Mouse (Mus musculus) frontal cortex, postnatal 14 days (tissue): ENCODE data around the gene Adcy4.
A peak's percentile ranks its signal among the peaks of the same experiment; 100 is the strongest.

Experiments used
- DNase-seq, 2 experiments: peaks; one replicate each; pipeline ENCODE4 v3.0.0; 2022; ENCODE audit warnings: low spot score in 2 of 2

The Adcy4 gene

DNA sequence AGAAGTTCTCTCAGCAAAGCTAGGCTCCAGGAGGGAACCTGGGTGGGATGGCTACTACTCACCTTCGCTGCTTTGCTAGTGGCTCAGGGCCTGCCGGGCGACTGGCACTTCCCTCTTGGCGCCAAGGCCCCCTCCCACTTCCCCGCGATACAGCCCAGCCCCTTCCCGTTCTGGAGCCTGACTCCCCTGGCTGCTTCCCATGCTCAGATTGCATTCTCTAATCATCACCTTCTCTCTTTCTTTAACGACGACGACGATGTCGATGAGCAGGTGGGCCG, at the start of gene Adcy4:
Gene Adcy4, minus strand, starts transcription at position 138 of the 278 bp plus-strand sequence.
- DNase-seq: peak in 1 of 2 experiments; percentile 2

DNA sequence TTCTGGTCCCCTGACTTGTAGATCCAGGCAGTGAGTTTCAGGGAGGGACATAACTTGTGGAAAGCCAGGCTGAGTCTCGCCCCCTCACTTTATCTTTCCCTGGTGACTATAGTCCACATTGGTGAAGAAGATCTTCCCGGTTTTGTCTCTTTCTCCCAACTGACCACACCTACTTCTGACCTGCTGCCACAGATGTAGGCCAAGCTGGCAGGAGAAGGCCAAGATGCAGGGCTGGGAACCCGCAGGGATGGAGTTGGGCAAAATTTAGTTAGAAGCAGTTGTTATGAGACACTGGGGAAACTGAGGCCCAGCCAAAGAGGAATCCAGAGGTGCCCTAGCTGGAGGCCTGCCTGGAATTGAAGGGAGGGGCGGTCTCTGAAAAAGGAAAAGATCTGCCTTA, 49.2 kb upstream of the Adcy4 start:
- no peak for DNase-seq

DNA sequence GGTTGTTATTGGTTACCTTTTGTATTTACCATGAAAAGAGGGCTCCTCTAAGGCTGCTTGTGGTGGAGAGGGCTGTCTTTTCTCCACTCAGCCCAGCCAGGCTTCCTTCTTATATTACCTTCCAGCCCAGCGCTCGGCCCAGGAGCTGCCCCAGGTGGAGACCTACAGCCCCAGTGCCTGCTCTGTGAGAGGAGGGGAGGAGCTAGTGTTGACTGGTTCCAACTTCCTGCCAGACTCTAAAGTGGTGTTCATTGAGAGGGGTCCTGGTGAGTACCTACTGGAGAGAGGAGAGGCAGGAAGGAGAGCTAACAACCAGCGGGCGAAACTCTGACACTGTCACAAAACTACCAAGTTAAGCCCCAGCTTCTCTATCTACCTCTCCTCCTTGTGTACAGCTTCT, 46.4 kb upstream of the Adcy4 start:
- DNase-seq: no peak

DNA sequence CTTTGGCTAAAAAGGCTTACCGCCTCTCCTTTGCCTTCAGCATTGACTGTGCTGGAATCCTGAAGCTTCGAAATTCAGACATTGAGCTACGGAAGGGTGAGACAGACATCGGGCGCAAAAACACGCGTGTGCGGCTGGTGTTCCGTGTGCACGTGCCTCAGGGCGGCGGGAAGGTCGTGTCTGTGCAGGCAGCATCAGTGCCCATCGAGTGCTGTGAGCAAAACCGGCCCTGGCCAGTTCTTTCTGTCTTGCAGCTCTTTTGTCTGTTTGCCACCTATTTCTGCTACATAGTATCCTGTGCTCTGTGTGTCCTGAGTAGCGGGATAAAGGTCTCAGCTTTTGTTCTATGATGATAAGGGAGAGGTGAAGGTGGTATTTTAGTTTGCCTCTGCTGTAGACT, 46.0 kb upstream of the Adcy4 start:
- DNase-seq: no peak

DNA sequence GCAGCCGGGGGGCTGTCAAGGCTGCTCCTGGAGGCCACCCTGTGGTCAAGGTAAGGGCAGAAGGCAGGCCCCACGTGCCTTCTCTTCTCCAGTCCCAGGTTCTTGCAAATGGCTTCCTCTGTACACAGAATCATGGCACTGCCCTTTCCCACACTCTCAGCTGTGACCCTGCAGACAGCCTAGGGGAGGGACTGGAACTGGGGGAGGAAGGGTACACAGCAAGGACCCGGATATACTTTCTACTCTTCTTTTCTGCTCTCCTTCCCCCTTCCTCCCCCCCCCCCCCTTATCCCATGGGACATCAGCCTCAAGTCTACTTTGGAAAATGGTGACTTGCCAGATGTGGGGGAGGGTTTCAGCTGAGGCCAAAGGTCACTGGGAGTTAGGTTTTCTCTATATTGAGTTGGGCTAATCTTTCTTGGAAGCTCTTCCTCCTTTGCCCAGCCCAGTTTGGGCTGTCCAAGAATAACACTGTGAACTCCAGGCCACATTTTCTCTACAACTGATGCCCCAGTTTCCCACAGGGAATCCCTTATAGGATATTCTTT, 44.9 kb upstream of the Adcy4 start:
- no peak for DNase-seq

DNA sequence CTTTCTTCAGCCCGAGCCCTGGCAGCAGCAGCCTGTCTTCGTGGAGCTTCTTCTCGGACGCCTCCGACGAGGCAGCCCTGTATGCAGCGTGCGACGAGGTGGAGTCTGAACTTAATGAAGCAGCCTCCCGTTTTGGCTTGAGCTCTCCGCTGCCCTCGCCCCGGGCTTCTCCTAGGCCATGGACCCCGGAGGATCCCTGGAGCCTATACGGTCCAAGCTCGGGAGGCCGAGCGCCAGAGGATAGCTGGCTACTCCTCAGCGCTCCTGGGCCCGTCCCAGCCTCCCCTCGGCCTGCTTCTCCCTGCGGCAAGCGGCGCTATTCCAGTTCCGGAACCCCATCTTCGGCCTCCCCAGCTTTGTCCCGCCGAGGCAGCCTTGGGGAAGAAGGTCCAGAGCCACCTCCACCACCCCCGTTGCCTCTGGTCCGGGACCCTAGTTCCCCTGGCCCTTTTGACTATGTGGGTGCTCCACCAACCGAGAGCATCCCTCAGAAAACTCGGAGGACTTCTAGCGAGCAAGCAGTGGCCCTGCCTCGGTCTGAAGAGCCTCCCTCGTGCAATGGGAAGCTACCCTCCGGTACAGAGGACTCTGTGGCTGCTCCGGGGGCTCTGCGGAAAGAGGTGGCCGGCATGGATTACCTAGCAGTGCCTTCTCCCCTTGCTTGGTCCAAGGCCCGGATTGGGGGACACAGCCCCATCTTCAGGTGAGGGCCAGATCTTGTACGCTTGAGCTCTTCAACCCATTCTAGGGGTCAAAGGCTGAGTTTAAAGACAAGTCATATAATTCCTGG, 42.9 kb upstream of the Adcy4 start:
- no peak for DNase-seq

DNA sequence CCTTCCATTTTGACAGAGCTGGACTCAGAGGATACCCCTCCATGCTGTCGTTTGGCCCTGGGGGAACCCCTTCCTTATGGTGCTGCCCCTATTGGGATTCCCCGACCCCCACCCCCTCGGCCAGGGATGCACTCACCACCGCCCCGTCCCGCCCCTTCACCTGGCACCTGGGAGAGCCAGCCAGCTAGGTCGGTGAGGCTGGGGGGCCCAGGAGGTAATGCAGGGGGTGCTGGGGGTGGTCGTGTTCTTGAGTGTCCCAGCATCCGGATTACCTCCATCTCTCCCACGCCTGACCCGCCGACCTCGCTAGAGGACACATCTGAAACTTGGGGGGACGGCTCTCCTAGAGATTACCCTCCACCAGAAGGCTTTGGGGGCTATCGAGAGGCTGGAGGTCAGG, 42.2 kb upstream of the Adcy4 start:
- DNase-seq: no peak

DNA sequence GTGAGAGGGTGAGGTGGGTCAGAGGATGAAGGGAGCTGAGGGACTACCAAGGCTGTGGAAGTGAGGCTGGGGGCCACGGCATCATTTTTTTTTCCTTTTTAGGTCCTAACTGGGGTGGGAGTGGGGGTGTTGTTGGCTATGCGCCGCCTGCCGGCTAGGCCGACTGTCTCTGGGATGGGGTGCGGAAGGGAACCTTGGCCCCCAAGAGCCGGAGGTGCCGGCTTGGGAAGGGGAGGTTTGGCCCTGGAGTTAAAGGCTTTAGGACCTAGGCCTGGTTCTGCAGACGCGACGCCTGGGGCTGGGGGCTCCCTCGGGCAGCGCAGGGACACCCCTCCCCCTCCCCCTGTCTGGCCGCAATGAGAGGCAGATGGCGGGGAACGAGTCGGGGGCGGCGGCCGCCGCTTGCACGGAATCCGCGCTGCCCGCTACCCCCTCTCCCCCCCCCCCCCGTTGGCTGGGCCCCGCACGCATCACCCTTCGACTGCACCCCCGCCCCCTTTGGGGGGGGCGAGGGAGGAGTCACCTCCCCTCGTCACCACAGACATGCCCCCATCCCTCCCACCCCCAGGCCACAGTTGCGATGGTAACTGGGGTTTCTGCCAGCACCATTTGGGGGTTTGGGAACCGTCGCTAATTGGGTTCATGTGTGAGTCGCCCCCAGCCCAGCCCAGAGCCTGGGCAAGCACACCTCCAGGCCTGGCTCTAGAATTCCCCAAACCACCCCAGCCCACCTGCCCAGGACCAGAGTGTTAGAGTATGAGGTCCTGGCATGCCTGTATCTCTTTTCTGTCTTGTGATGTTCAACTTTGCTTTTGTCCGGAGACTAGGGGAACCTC, 41.5 kb upstream of the Adcy4 start:
- no peak for DNase-seq

DNA sequence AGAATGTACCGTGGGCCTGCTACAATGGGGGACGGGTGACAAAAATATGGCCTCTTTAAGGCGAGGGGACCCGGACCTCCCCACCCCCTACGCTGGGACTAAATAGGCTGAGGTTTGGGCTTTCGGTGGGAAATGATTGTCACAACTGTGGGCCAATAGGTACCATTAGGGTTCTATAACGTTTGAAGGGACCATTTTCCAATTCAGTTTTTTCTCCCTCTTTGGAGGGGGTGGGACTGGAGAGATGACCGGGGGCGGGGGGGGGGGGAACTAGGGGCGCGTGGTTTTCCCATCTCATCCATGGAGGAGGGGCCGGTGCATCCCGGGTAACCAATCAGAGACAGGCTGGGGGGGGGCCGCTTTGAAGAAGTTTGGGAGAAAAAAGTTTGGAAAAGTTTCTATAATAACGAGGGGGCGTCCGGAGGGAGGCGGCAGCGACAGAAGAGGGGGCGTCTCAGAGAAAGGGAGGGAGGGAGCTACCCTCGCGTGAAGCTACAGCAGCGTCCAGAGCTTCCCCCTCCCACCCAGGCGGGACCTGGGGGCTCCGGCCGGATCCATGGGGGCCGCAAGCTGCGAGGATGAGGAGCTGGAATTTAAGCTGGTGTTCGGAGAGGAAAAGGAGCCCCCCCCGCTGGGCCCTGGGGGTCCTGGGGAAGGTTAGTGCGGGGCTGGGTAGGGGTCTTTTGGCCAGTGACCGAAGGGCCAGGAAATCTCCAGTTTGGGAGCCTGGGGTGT, 40.8 kb upstream of the Adcy4 start:
- no peak for DNase-seq

DNA sequence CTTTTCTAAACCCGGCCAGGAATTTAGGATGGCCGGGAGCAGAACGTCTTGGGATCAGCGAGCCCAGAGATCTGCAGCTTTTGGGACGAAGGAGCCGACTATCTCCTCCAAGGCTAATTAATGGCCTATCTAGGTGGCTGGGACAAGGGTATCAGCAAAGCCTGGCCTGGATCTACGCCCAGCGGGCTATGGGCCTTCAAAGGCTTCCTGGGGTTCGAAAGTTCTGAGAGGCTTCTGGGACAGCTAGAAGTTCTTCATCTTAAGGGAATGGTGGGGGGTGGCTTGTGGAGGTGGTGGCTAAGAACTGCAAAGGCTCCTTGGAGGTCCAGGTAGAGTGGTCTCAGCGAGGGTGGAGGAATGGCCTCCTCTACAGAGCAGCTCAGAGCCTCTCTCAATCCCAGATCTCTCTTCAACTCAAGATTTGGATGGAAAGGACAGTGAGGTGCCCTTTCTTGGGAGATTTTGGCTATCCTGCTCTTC, 40.1 kb upstream of the Adcy4 start:
- no peak for DNase-seq

DNA sequence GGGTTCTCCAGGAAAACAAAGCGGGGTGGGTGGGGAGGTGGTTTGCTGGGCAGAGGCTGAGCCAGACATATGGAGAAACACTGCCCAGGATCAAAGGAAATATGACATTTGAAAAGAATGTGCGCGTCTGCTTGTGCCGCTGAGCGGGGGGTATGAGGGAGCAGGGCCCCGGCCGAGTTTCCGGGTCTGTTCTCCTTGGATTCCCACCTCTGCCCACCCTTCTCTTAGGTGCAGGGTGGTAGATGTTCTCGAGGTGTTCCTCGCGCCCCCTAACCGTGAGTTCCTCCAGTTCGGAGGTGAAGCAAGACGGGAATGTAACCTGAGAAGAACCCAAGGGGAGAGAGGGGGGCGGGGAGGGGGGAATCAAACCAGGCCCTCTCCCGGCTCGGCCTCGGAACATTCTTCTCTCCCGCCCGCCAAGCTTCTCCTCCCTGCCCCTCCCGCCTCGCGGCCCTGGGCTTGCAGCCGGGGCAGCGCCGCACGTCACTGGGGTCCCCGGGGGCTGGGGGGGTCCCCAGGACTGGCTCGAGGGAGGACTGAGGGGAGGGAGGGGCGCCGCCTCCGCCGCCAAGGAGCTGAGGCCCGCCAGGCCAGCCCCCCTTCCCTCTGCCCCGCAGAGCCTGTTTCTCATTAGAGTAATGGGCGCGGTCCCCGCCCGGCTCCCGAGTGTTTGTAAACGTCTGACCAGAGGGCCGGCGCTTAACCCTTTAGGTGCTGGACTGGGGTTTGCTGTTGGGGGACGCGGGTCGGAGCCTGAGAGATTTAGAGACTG, 39.3 kb upstream of the Adcy4 start, which contains the start of gene Nfatc4:
Gene Nfatc4, plus strand, starts transcription at position 154 of the 772 bp plus-strand sequence.
- DNase-seq: peak in 1 of 2 experiments; percentile 37

DNA sequence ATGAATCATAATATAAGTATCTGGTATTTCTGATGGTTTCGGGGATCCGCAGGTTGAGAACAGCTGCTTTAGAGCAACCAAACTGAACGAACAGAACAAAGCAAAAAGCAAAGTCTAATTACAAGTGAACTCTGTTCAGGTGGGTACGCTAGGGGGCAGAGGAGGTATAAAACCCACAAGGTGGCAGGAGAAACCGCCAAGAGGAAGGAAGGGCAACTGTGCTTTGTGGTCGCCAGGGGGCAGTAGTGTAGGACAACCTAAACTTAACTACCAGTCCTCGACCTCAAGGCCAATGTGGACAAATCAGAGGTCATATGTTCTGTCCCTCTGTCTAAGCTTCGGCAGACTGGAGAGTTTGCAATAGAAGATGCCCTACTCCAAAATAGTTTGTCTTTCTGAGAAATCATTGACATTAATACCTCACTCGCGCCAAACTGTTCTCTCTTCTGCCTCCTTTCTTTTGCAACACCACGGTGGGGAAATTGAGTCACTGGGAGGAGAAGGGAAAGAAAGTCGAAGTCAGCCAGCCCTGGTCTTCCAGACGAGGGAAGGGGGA, 38.6 kb upstream of the Adcy4 start:
- peak in 1 of 2 experiments; percentile 37 for DNase-seq

DNA sequence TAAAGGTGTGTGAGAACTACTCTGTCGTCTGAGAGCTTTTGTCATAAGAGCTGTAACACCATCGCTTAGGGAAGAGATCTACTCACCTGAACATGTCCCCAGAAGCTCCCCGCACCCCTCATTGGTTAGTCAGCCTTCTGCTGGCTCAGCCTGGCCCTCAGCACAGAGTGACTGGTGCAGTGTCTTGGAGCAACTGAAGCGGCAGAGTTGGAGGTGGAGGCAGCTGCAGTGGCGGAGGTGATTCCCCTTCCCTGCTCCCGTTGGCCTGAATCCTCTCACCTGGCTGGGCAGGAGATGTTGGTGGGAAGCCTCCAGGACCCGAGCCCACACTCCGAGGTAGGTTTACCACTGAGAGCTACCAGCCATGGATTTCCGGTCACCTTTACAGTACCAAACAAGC, 36.7 kb upstream of the Adcy4 start:
- no peak for DNase-seq

DNA sequence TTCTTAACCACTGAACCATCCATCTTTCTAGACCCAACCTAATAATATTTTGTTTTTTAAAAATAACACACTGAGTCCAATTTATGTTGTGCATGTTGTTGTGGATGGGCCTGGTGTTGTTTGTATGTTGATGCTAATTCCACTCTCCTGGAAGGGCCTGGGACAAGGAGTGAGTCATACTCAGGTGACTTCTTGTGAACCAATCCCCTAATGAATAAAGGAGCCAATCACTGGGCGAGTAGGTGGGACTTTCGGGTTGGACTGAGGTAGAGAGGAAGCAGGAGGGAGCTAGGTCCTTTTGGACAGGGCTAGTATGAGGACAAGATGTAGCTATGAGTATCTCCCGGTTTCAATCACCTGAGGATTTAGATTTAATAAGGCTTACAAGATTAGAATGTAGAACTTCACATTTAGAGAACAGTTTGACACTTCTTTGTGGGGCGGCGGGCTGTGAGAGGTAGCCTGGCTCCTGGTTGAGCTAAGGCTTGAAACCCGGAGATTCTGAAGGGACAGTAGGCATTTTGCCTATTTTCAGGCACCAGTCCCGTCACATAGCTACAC, 36.0 kb upstream of the Adcy4 start:
- no peak for DNase-seq

DNA sequence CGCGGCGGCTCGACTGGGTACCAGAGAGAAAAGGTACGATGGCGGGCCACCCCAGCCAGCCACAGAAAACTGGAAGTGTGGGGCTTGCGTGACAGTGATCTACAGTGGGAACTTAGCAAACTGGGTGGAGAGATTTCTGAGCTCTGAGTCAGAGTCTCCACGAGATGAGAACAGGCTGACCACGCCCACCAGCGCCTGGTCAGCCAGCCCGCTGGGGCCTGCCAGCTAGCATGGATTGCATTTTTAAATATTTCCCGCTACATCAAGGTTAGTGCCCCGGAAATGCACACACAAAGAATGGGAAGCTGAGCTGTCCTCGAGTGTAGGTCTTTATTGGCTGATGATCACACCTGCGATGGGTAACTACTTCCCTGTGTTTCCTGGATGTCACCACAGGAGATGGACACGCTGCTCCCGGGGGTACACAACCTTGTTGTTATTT, 31.4 kb upstream of the Adcy4 start:
- no peak for DNase-seq

DNA sequence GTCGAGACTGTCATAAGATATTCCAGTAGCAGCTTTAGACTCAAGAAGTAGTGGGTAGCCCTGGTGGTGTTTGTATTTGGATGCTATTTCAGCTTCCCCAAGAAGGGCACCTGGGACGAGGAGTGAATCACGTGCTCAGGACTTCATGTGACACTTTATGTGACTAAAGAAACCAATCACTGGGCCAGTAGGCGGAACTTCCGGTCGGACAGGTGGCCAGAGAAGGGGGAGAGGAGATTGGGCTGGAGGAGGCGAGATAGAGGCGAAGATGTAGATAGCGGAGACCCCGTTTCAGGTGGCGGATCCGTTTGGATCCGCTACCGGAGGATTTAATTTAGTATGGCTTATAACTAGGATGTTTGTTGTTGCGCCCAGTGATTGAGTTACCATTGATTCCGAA, 31.0 kb upstream of the Adcy4 start:
- no peak for DNase-seq

DNA sequence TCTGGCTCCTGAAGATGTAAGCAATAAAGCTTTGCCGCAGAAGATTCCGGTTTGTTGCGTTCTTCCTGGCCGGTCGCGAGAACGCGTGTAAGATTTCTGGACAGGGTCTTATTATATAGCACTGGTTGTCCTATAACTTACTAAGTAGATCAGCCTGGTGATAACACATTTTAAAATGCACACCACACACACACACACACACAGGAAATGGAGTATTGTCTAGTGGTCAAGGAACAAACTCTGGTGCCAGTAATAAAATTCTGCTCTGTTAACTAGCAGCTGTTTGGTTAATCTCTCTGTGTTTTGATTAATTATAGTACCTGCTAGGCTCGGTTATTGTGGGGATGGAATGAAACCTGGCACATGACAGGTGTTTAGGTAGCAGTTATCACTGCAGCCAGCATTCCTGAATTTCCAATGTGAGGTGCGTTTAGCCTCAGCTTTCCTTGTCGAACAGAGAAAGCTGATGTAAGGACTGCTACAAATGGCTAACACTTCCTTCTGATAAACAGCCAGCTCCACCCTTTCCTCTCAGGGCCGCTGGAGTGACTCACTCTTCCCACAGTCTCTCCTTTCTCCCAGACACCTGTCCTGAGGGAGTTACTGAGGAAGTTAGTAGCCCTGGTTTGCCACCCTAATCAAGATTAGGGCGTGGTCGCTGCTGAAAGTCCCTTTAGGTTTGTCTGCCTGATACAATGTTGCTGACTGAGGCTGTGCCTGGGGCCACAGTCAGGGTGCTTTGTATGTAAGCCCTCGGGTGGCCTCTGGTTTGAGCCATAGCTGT, 11.7 kb upstream of the Adcy4 start:
- no peak for DNase-seq

DNA sequence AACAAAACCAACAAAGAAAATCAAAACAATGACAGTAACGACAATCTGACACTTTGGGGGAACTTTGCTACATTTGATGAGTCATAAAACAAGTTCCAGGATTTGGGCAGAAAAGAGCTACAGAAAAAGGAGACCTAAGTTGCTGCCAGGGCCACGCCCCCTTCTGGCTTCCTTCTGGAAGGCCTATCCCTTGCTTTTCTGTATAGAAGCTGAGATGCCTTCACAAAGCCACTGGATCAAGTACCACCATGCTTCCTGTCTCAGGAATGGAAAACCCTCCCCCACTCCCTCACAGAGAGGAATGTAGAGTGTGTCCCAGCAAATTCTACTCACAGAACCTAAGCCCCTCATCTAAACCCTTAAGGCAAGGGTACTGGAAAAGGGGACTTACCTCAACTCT, 10.1 kb upstream of the Adcy4 start:
- DNase-seq: peak in 1 of 2 experiments; percentile 1

DNA sequence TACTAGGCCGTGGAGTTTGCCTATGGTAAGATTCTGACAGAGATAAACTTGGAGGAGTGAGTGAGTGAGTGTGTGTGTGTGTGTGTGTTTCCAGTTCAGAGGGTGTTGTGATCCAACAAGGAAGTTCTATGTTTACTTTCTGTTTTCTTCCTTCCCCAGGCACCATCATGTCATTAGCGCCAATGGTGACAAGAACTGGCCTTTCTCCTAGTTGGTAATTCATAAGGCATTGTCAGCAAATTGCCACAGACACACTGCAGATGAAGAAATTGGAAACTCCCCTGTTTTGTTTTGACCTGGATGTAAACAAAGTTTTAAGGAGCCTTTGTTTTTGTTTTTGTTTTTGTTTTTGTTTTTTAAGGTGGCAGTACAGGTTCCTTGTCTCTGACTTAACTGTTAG, 9.6 kb upstream of the Adcy4 start:
- DNase-seq: no peak
